Mouse (Mus musculus) lung, postnatal 0 days (tissue): ENCODE data around the gene Arid3a.

ENCODE experiments used
- CTCF ChIP-seq: IDR thresholded peaks from 2 replicates; pipeline ENCODE4 v1.5.1; 2016; ENCODE audit warnings: antibody characterized with exemption, mild to moderate bottlenecking
- EP300 ChIP-seq: IDR thresholded peaks from 2 replicates; pipeline ENCODE4 v1.6.1; 2016; ENCODE audit warnings: antibody characterized with exemption, mild to moderate bottlenecking, control low read depth

DNA sequence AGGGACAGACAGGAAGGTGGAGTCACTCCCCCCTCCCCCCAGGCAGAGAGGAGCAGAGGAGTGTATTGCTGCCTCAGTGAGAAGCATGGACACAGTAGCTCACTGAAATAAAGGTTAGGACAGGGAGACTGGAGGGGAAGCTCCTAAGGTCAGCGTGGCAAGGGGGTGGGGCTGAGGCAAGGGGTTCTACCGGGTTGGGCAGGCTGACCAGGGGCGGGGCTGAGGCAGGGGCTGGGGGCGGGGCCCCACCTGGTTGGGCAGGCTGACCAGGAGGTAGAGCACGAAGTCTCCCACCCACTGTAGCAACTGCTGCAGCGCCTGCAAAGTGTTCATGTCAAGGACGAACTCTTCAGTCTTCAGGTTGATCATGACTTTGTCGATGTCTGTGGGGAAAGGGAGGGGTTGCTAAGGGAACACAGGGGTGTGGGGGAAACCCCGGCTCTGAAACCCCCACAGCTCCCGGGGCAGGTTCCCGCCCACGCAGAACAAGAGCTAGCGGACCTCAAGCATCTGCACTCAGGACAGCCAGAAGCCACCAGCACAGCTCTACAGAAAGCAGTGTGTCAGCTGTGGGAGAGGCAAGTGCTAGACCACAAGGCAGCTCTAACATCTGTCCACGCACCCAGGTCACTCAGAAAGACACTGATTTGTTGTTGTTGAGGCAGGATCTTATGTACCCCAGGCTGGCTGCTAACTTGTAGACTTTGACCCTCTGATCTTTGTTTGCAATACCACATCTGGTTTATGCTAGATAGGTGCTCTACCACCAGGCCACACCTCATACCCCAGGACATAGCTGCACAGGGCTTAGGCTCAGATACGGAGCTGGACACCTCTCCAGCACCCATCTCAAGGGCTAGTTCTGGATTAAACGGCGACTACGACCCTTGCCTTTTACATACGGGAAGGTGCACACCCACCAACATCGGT is 29.3 kb upstream of the Arid3a start:
- TF ChIP-seq EP300: no peak
- no peak for TF ChIP-seq CTCF
